Mouse (Mus musculus) gastrocnemius, postnatal 14 days (tissue): Measurements from ENCODE around the gene Bcdin3d. TPM values are rescaled to one million over a fixed set of nuclear protein-coding genes. Genes with fewer than 3 reads are reported as not detected.

Experiments used
- DNase-seq: peaks from one replicate; pipeline ENCODE4 v3.0.0; 2021; ENCODE audit warnings: mixed read lengths
- intact Hi-C: fragments of 180-260 bp; cut with DNase I; formaldehyde crosslinking; loops from one replicate; pipeline ENCODE4 v1.15.1; 2025; ENCODE audit warnings: low total_unique reads
- total RNA-seq, 2 experiments: library from RNA; stranded (reverse); gene quantifications; 2 replicates each; pipeline ENCODE4 v1.2.3; 2021

The Bcdin3d gene
- total RNA-seq, 2 experiments from 2014 or later = 3.9 to 5.0 TPM

GRCm38 (mm10) chr15:99484745-99485144, 10.2 kb upstream of the Bcdin3d start:
- no peak for DNase-seq
- intact Hi-C loops = no loop called here

GRCm38 (mm10) chr15:99475814-99476213, 1.3 kb upstream of the Bcdin3d start:
- intact Hi-C loops = no loop called here
- DNase-seq = no peak

DNA sequence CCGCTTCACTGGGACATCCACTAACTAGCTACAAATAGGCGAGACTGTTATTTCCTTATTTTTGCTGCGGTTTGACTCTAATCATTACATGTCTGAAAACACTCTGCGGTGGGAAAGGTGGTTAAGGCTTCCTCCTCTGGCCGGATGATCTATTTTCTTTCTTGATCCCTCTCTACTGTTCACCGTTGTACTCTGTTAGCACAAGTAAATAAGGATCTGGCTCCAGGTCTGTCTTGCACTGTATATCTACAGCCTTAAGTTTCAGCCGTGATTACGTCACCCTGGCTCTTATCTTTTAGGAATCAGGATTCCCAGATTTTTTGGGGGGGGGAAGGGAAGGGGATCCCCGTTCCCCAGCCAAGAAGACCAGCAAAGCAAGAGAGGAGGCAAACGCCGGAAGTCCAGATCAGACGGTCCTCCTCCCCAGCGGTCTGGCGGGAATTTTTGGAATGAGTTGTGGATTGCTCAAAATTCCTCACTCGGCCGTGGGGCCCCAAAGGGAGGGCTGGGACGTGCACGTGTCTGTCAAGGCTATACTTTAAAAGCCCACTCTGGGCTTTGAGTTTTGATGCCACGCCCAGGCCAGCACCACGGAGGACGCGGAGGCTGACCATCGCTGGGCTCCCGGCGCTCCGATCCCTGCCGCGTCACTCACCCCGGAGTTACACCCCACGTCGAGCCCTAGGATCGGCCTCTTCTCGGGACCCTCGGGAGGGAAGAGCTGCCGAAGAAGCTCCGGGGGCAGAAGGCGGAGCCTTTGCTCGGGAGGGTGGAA, 542 bp downstream of the Bcdin3d start:
- peak; percentile 73 for DNase-seq
- intact Hi-C loops = no loop called here

GRCm38 (mm10) chr15:99472972-99473371, 1.6 kb downstream of the Bcdin3d start:
- intact Hi-C loops = no loop called here
- no peak for DNase-seq

DNA sequence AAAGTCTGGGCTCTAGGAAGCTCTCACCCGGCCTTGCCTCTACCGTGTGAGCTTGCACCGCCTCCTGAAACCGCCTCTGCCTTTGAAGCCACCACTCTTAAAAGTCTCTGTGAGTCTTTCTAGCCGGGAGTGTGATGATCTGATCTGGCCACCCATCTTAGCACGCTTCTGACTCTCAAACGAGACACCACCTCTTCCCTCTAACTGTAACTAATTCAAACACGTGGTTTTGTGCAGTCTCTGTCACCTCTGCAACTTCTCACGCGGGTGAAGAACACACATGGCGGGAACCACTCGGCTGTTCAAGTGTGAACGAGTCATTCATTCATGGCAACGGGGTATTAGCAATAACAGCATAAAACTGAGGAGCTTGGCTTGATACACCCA, 2.9 kb downstream of the Bcdin3d start:
- intact Hi-C loops = no loop called here
- DNase-seq = no peak

DNA sequence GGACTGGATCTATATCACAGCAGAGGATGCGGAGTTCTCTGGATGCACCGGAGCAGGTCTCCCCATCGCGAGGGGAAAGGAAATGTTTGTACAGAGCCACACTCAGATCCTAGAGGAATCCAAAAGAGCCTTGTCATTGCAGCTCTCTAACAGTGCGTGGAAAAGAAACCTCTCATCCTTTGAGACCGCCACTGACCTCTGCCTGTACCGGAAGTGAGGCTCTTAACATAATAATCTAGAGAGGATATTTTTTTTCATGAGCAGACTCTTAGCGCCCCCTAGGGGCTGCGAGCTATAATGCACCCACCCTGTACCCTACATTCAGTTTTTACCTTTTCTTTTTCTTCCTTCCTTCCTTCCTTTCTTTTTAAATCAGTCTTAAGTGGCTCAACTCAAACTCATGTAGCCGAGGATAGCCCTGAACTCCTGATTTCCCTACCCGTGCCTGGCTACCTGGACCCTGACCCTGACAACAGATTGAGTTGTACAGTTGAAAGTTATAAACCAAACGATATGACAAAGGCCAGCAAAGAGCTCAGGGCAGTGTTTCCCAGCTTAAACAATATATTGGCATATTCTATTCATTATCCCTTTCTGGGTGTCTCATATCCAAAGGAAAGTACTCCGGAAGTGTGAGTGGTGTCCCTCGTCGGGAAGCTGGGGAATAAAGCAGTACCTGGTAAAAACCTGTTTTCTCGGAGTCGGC, 3.4 kb downstream of the Bcdin3d start:
- intact Hi-C loops = no loop called here

GRCm38 (mm10) chr15:99470224-99470761, 4.2 kb downstream of the Bcdin3d start:
- intact Hi-C loops = no loop called here
- peak; percentile 61 for DNase-seq

More for the DNA sequence above, 3.4 kb downstream of the Bcdin3d start:
- DNase-seq = peak; percentile 55

GRCm38 (mm10) chr15:99469736-99470135, 4.8 kb downstream of the Bcdin3d start:
- intact Hi-C loops = loop anchor here (2.0 to 10.0 kb wide), 2 partner anchors 53 to 145 kb away; no protein-coding TSS in a partner anchor
- DNase-seq = no peak

DNA sequence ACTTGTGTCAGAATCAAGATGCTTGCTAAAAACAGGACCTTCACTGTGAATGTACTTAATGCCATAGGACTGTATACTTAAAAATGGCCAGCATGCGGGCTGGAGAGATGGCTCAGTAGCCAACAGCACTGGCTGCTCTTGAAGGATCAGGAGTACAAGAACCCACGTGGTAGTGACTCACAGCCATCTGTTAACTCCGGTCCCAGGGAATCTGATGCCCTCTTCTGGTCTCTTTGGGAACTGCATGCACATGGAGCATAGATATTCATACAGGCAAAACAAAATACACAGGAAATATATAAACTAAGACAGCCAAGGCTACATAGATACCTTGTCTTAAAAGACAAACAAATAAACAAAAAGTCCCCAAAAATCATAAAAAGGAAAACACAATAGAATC, 5.5 kb downstream of the Bcdin3d start:
- intact Hi-C loops = loop anchor here (2.0 to 10.0 kb wide), 2 partner anchors 52 to 144 kb away; no protein-coding TSS in a partner anchor
- peak; percentile 81 for DNase-seq

DNA sequence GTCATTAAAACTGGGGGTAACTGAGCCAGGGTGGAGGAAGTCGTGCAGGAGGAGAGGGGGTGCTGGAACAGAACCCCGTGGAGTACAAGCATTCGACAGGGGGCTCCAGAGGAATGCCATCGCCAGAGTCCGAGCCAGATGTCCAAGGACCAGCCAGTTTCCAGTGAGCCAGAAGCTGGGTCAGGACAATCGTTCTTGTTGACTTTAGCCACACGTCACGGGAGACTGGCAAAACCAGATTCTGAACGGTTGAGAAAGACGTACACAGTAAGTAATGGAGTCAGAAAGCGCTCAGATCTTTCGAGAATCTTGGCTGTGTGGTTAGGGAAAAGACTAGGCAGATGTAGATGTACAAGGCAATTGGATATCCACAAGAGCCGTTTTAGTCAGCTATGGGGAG, 11.3 kb downstream of the Bcdin3d start:
- intact Hi-C loops = loop anchor here (10.0 kb wide), 1 partner anchor 138 kb away; no protein-coding TSS in a partner anchor
- DNase-seq = no peak

DNA sequence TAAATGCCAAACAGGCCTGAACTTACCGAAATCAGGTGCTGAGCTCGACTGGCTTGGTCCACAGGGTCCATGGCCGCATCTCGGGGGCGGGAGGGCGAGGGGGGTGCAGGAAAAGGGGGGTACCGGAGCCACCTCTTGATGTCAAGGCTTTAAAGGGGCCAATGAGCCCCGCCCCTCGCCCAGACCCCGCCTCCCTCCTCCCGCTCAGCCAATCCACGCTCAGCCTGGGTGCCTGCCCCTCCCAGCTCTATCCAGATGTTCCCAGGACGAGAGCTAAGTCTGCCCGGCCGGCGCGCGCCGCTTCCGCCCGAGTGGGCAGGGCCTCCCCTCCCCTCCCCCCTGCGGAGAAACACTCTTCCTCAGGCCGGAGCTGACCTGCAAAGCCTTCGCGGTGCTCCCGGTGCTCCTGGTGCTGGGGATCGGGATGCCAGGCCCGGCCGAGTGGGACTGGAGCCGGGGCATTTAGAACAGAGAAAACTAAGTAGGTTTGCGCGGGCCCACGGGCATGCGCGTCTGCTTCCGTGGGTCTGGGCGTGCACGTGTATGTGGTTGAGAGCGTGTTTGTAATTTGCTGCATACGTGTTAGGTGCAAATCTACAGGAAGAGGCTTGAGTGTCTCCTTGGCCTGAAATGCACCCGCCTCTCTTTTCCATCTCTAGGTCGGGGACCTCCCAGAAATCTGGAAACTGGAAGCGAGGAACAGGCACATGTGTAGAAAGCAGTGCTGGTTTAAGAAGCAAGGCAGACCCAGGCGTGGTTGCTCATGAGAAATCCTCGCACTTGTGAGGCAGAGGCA, 16.7 kb downstream of the Bcdin3d start, which contains the start of gene Nckap5l:
Gene Nckap5l (minus strand): TSS at position 143 of the 796 bp plus-strand sequence.
- intact Hi-C loops = no loop called here
- DNase-seq = peak; percentile 94

DNA sequence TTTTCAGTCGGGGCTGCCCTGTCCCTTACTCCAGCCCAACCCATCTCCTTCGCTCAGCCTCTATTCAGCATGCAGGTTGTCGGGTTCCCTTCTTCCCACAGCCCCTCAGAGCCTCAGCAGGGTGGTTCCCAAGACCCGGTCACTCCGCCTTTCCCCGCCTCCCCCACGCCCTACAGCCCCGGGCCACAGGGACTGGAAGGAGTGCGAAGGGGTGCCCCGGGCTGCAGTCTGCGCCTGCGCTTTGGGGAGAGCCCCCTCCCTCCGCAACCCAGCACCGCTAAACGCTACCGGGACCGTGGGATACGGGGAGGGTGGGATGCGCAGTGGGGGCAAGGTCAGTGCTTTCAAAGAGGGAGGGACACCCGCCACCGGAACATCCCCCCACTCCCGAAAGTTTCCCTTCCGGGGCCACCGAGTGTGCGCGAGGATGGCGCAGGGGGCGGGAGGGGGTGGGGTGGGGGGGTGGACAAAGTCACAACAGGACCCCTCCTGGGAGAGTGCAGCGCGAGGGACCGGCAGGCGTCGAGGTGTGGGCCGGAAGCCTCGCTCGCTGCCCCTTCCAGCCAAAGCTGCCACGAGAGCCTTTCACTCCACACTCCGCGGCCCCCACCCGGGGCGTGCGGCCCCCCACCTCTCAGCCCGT, 17.4 kb downstream of the Bcdin3d start:
- peak; percentile 75 for DNase-seq
- intact Hi-C loops = no loop called here

- intact Hi-C loops = no loop called here
- DNase-seq = no peak
Measured at GRCm38 (mm10) chr15:99456338-99456962, 18.1 kb downstream of the Bcdin3d start.

DNA sequence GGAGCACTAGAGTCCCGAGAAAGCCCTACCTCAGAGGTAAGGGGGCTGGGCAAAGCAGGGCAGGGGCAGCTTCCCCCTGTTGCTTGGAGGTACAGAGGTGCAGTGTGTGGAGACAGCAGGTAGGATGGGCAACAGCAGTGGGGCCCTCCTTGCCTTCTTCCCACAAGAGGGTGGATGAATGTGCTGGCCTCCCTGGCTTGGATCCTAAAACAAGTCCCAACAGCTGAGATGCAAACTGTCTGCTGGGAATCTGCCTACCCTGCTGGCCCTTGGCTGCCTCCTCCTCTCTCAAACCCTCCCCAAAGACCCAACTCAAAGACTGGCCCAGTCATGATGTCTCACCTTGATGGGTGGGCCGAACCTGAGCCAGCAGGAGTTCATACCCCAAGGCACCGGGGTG, 19.1 kb downstream of the Bcdin3d start:
- DNase-seq = no peak
- intact Hi-C loops = no loop called here

- no peak for DNase-seq
- intact Hi-C loops = no loop called here
Measured at GRCm38 (mm10) chr15:99454585-99455279, 19.8 kb downstream of the Bcdin3d start.

GRCm38 (mm10) chr15:99453153-99453900, 21.2 kb downstream of the Bcdin3d start:
- intact Hi-C loops = no loop called here
- no peak for DNase-seq

- intact Hi-C loops = no loop called here
- no peak for DNase-seq
Measured at GRCm38 (mm10) chr15:99449751-99450280, 24.7 kb downstream of the Bcdin3d start.
